Comparison of ENCODE assay signal across 14 mouse cellular contexts in the genomic region with DNA sequence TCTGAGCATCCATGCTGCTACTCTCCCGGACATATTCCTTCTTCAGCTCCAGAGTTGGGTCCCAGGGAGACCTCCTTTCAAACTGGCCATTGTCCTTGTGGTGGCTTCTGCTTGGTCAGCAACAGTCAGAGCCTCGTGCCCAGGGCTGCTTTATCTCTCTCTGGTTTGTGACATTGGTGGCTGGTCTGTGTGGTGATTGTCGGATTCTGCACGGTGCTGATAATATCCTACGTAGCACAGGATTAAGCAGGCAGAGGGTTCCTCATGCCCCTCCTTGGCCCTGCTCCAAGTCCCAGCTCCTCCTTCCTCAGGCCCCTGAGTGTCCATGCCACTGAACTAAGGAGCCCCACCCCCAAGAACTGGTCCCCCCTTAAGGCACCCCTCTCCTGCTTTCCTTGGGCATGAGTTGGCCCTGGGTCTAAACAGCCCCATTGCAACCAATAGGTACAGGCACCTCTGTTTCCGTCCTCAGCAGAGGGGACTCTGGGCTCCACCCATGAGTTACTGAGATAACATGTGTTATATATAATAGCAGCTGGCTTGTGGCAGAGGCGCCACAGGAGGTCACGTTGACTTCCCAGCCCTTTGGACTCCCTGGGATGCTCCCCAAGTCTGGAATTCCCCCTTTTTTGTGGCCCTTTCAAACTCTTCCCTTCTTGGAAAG. TPM values are rescaled to one million over a fixed set of nuclear protein-coding genes. Genes with fewer than 3 reads are reported as not detected.
DNase-seq lines count a peak whose midpoint lies in the region; ATAC-seq and TF ChIP-seq lines count a peak whose summit lies in the region.
"Had no signal": no experiment of that assay in that cellular context is flagged by ENCODE, and none has a peak within 500 bp of the region (broad histone marks: within the 10 kb centered on the region; RNA-seq: fewer than 3 reads in every experiment).

No protein-coding gene starts in this region.

- H3K4me1 ChIP-seq in cerebellum, adult 2 months (ENCODE audit: control insufficient read depth, insufficient read depth, low read length) = peaks cover 30% of the 10 kb centered on the region
- peaks cover 10% of the 10 kb centered on the region; the same call in 1 of the 2 replicates for H3K4me1 ChIP-seq in kidney, adult 2 months (ENCODE audit: control insufficient read depth, insufficient read depth, low read length)
- H3K4me1 ChIP-seq in G1E (ENCODE audit: insufficient read depth, low read depth, low read length) = peaks cover 90% of the 10 kb centered on the region

- WGBS in cerebellum, adult 2 months = 78% methylated on average over 8 of the region's 8 CpGs
- WGBS in kidney, adult 2 months = 72% methylated on average over 8 of the region's 8 CpGs

- no peaks in the 10 kb centered on the region for H3K36me3 ChIP-seq in kidney, adult 2 months (ENCODE audit: control insufficient read depth, insufficient read depth, low read length)
- H3K36me3 ChIP-seq in G1E (replicated peaks) = no peaks in the 10 kb centered on the region
- H3K36me3 ChIP-seq: forebrain, embryonic 10.5 days; heart, embryonic 13.5 days had no signal

- H3K9me3 ChIP-seq in G1E (replicated peaks) = no peaks in the 10 kb centered on the region
- H3K9me3 ChIP-seq: forebrain, embryonic 10.5 days; heart, embryonic 13.5 days had no signal

- H3K27ac ChIP-seq in cerebellum, adult 2 months (ENCODE audit: insufficient read depth, low read length) = 0 out of 2 replicates have a peak overlapping the region, but pooled peaks have one; percentile 5
- H3K27ac ChIP-seq in kidney, adult 2 months (ENCODE audit: insufficient read depth, low read depth, low read length) = no peak overlapping the region
- H3K27ac ChIP-seq: forebrain, embryonic 10.5 days had no signal

- H3K4me3 ChIP-seq in cerebellum, adult 2 months (replicated peaks; ENCODE audit: insufficient read depth, low read depth, low read length) = no peak overlapping the region
- no peak overlapping the region for H3K4me3 ChIP-seq in kidney, adult 2 months (ENCODE audit: insufficient read depth, low read depth, low read length)
- H3K4me3 ChIP-seq in G1E (ENCODE audit: low read depth, low read length) = peak overlapping the region; percentile 37; the same call in 1 of the 2 replicates
- H3K4me3 ChIP-seq: forebrain, embryonic 10.5 days; heart, embryonic 13.5 days had no signal

- no peak for DNase-seq in cerebellum, adult 2 months
- DNase-seq in cerebellum, adult 8-10 months = no peak
- DNase-seq in kidney, adult 11 months = peak; percentile 23
- DNase-seq in kidney, adult 2 months = no peak
- DNase-seq in G1E (ENCODE audit: low spot score) = peak; percentile 74
- peak; percentile 61 for DNase-seq in liver
- DNase-seq in retina, embryonic 14.5 days (ENCODE audit: low spot score) = no peak
- no peak for DNase-seq in right cerebral cortex, postnatal 14 days
- DNase-seq: embryo, embryonic 11 days; thymus, postnatal 36 days had no signal

- no peak for TF ChIP-seq POLR2A in cerebellum, adult 2 months (IDR thresholded peaks at IDR 0.05; ENCODE audit: borderline replicate concordance, insufficient read depth, low read length)
- TF ChIP-seq POLR2A in kidney, adult 2 months (IDR thresholded peaks at IDR 0.05; ENCODE audit: low read depth, low read length) = no peak

- no peak for TF ChIP-seq CTCF in cerebellum, adult 2 months (IDR thresholded peaks at IDR 0.05; ENCODE audit: borderline replicate concordance, insufficient read depth, low read depth, low read length)
- no peak for TF ChIP-seq CTCF in kidney, adult 2 months (conservative IDR thresholded peaks at IDR 0.05; ENCODE audit: insufficient read depth, insufficient read length, low read depth, low read length)
- TF ChIP-seq CTCF in G1E (IDR thresholded peaks at IDR 0.05; ENCODE audit: low read depth, low read length) = no peak

- peak; percentile 78 for ATAC-seq in G1E (ENCODE audit: extremely low read depth, insufficient number of reproducible peaks, low FRiP score, poor library complexity, severe bottlenecking)

- H3K27me3 ChIP-seq in cerebellum, adult 2 months (ENCODE audit: control insufficient read depth, insufficient read depth, low read length) = no peaks in the 10 kb centered on the region
- no peaks in the 10 kb centered on the region for H3K27me3 ChIP-seq in kidney, adult 2 months (replicated peaks; ENCODE audit: control insufficient read depth, insufficient read depth, low read length)
- peaks cover 13% of the 10 kb centered on the region for H3K27me3 ChIP-seq in G1E (ENCODE audit: insufficient read depth, low read length)

RNA-seq across cellular contexts. Expression of a gene that starts 35.0 kb away (rescaled TPM):
- 0.15 and 0.41 TPM in 2 replicates for polyA plus RNA-seq in cerebellum, adult 2 months (2012; rRNA removed)
- polyA plus RNA-seq in kidney, adult 2 months (2012; rRNA removed) = 0.56 and 0.67 TPM in 2 replicates
- 0.75 TPM in 1 of 2 replicates, not detected in the other for total RNA-seq in G1E (2014; fragmentation: Nextera tagmentation)
- 1.0 and 1.2 TPM in 2 replicates for total RNA-seq in G1E (2017)
- polyA plus RNA-seq in G1E (2012) = 0.02 and 0.12 TPM in 2 replicates

RNA-seq across cellular contexts. Expression of a gene that starts 56.1 kb away (rescaled TPM):
- 0.03 TPM in 1 of 2 replicates, not detected in the other for polyA plus RNA-seq in cerebellum, adult 2 months (2012; rRNA removed)
- 0.07 and 0.20 TPM in 2 replicates for polyA plus RNA-seq in kidney, adult 2 months (2012; rRNA removed)
- total RNA-seq in G1E (2014; fragmentation: Nextera tagmentation) (7.2 and 8.0 TPM in 2 replicates), G1E (2017) (8.3 and 10.3 TPM in 2 replicates)
- polyA plus RNA-seq in G1E (2012) = 4.0 and 4.5 TPM in 2 replicates
- total RNA-seq: gastrocnemius, adult 18-20 months; left cerebral cortex, postnatal 36 days had no signal
- polyA plus RNA-seq: forebrain, embryonic 10.5 days; heart, embryonic 13.5 days had no signal

Comparison
In these comparisons a context has a peak if more than half of its experiments do, and no peak if none do; other contexts are left out.
1. DNase-seq: peak in kidney, adult 11 months (single experiment), G1E (single experiment) and liver (single experiment); none in cerebellum, adult 2 months (0 of 2), cerebellum, adult 8-10 months (single experiment), kidney, adult 2 months (single experiment), retina, embryonic 14.5 days (single experiment) and right cerebral cortex, postnatal 14 days (single experiment).